Mouse (Mus musculus) intestine, embryonic 15.5 days (tissue): Measurements from ENCODE around the gene Phex. TPM values are rescaled to one million over a fixed set of nuclear protein-coding genes. Genes with fewer than 3 reads are reported as not detected.
A peak's percentile ranks its signal among the peaks of the same experiment; 100 is the strongest.

Source experiments
- ATAC-seq: fragments of 200-750 bp; cut with Nextera tagmentation; 2 replicates; pipeline ENCODE4 v1.8.0; 2017; ENCODE audit warnings: moderate TSS enrichment, moderate library complexity
- H3K27ac ChIP-seq: fragments of 300-500 bp; sonication (generic); 2 replicates; pipeline ENCODE4 v1.5.1; 2015; ENCODE audit warnings: mild to moderate bottlenecking, inconsistent platforms
- H3K27me3 ChIP-seq: fragments of 300-500 bp; sonication (generic); replicated peaks from 2 replicates; pipeline ENCODE4 v1.6.1; 2015; ENCODE audit warnings: inconsistent platforms
- H3K36me3 ChIP-seq: fragments of 300-500 bp; sonication (generic); 2 replicates; pipeline ENCODE4 v1.6.1; 2015; ENCODE audit warnings: inconsistent platforms
- H3K4me1 ChIP-seq: fragments of 300-500 bp; sonication (generic); replicated peaks from 2 replicates; pipeline ENCODE4 v1.6.1; 2015; ENCODE audit warnings: inconsistent platforms
- H3K4me2 ChIP-seq: fragments of 300-500 bp; sonication (generic); replicated peaks from 2 replicates; pipeline ENCODE4 v1.6.1; 2015; ENCODE audit warnings: mild to moderate bottlenecking, inconsistent platforms
- H3K4me3 ChIP-seq: fragments of 300-500 bp; sonication (generic); replicated peaks from 2 replicates; pipeline ENCODE4 v1.5.1; 2015; ENCODE audit warnings: inconsistent platforms
- H3K9ac ChIP-seq: fragments of 300-500 bp; sonication (generic); 2 replicates; pipeline ENCODE4 v1.6.1; 2015; ENCODE audit warnings: inconsistent platforms
- H3K9me3 ChIP-seq: fragments of 300-500 bp; sonication (generic); 2 replicates; pipeline ENCODE4 v1.6.1; 2016; ENCODE audit warnings: inconsistent platforms
- WGBS: fragments of 180-500 bp; shearing (Covaris S2); methylation state at CpG from one replicate; pipeline ENCODE4 v1.1.7; 2015; 5-methylcytosine and 5-hydroxymethylcytosine counted together
- polyA plus RNA-seq: library from polyadenylated mRNA; unstranded; fragments of >200 nt; fragmentation: Nextera tagmentation; extraction: Ambion mirVana; gene quantifications from 2 replicates; pipeline ENCODE4 v1.2.1, GENCODE M21; 2015

Phex gene
- polyA plus RNA-seq, result 0.05 and 0.06 TPM in 2 replicates

GRCm38 (mm10) chrX:157415212-157415611 is at the start of gene Phex:
Gene Phex, minus strand, starts transcription at chrX:157415312.
- Histone ChIP-seq H3K36me3 (no peaks in the 10 kb centered on the region), H3K4me3 (no peak within 1 kb of the TSS), H3K9ac (no peak within 1 kb of the TSS), H3K27ac (no peak within 1 kb of the TSS), H3K27me3 (no peaks in the 10 kb centered on the region), H3K4me2 (no peak within 1 kb of the TSS), H3K9me3 (no peaks in the 10 kb centered on the region), H3K4me1 (no peaks in the 10 kb centered on the region)
- no peak for ATAC-seq
- WGBS, result 65% methylated on average over 5 of the region's 5 CpGs

DNA sequence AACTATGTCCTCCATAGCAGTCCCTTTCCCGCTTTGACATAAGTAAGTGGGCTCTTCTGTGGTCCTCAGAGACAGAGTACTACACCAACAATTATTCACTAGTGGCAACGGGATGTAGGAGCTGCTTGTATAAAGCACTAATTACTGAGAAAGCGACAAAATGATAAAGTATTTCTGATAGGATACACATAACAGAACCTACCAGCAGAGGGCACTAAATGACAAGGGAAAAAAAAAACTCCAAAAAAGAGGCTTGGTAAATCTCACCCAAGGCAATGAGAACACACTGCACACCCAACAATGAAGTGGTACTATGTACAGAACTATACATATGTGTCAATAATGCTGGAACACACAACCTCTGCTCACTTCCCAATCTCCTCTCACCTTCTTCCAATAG is 47.6 kb upstream of the Phex start:
- no peak overlapping the region for H3K4me2 ChIP-seq
- no peak for ATAC-seq
- H3K4me3 ChIP-seq, result no peak overlapping the region
- 79% methylated on average over 3 of the region's 3 CpGs for WGBS
- H3K27ac ChIP-seq, result no peak overlapping the region
- no peak overlapping the region for H3K9ac ChIP-seq
- no peaks in the 10 kb centered on the region for H3K36me3 ChIP-seq
- H3K27me3 ChIP-seq, result no peaks in the 10 kb centered on the region
- no peaks in the 10 kb centered on the region for H3K9me3 ChIP-seq
- no peaks in the 10 kb centered on the region for H3K4me1 ChIP-seq

GRCm38 (mm10) chrX:157454430-157454829 is 39.3 kb upstream of the Phex start:
- 73% methylated on average over 1 of the region's 1 CpGs for WGBS
- H3K4me2 ChIP-seq, result no peak overlapping the region
- H3K27ac ChIP-seq, result no peak overlapping the region
- H3K27me3 ChIP-seq, result no peaks in the 10 kb centered on the region
- no peak overlapping the region for H3K9ac ChIP-seq
- no peak overlapping the region for H3K4me3 ChIP-seq
- H3K9me3 ChIP-seq, result no peaks in the 10 kb centered on the region
- no peaks in the 10 kb centered on the region for H3K4me1 ChIP-seq
- H3K36me3 ChIP-seq, result no peaks in the 10 kb centered on the region
- ATAC-seq, result no peak

GRCm38 (mm10) chrX:157449000-157449399 is 33.9 kb upstream of the Phex start:
- 83% methylated on average over 1 of the region's 1 CpGs for WGBS

GRCm38 (mm10) chrX:157447431-157447830 is 32.3 kb upstream of the Phex start:
- H3K36me3 ChIP-seq, result no peaks in the 10 kb centered on the region
- no peaks in the 10 kb centered on the region for H3K9me3 ChIP-seq
- no peak overlapping the region for H3K4me3 ChIP-seq
- H3K9ac ChIP-seq, result no peak overlapping the region
- H3K4me2 ChIP-seq, result no peak overlapping the region
- no peaks in the 10 kb centered on the region for H3K27me3 ChIP-seq
- no peaks in the 10 kb centered on the region for H3K4me1 ChIP-seq
- ATAC-seq, result no peak
- 81% methylated on average over 6 of the region's 6 CpGs for WGBS
- no peak overlapping the region for H3K27ac ChIP-seq

More at GRCm38 (mm10) chrX:157449000-157449399, 33.9 kb upstream of the Phex start:
- Histone ChIP-seq H3K36me3 (no peaks in the 10 kb centered on the region), H3K4me3 (no peak overlapping the region), H3K9me3 (no peaks in the 10 kb centered on the region), H3K27me3 (no peaks in the 10 kb centered on the region), H3K27ac (no peak overlapping the region), H3K4me1 (no peaks in the 10 kb centered on the region), H3K9ac (no peak overlapping the region), H3K4me2 (no peak overlapping the region)
- ATAC-seq, result no peak

DNA sequence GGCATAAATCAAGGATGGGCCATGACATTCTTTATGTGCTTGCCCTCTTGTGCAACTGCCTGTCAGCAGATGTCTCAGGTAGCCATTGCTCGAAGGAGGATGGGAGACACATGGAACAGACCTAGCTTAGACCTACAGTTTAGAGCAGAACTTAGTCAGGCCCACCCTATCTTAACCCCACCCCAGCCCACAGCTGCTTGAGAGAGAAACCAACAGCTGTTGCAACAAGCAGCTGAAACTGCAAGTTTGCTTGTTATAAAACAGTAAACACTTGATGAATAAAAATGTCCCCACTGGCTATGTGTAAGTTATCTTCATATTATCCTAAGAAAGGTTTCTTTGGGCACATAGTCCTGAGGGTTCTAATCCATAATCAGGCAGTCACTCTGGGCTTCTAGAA is 19.7 kb upstream of the Phex start:
- no peak for ATAC-seq
- Histone ChIP-seq H3K4me1 (no peaks in the 10 kb centered on the region), H3K36me3 (no peaks in the 10 kb centered on the region), H3K9ac (no peak overlapping the region), H3K27ac (no peak overlapping the region), H3K4me3 (no peak overlapping the region), H3K4me2 (no peak overlapping the region), H3K27me3 (no peaks in the 10 kb centered on the region), H3K9me3 (no peaks in the 10 kb centered on the region)
- WGBS, result 95% methylated on average over 1 of the region's 1 CpGs

DNA sequence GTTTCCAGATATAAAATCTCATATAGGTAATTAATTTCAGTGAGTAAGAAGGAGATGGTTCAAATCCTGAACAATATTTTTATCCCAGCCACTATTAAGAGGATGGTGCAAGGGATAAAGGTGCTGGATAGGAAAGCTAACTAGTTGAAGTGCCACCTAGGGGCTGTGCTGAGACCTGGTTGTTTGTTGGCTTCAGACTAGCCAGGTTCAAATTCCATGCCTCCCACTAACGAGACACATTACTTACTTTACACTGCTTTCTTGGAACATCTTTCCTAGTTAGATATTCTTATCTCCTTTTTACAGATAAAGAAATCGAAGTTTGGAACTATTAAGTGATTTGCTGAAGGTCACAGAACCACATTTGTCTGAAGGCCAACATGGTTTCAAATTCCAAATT is 4.3 kb upstream of the Phex start:
- no peak overlapping the region for H3K9ac ChIP-seq
- no peak overlapping the region for H3K4me2 ChIP-seq
- WGBS, result 55% methylated on average over 2 of the region's 2 CpGs
- no peaks in the 10 kb centered on the region for H3K9me3 ChIP-seq
- H3K27me3 ChIP-seq, result no peaks in the 10 kb centered on the region
- no peak overlapping the region for H3K27ac ChIP-seq
- no peaks in the 10 kb centered on the region for H3K36me3 ChIP-seq
- no peaks in the 10 kb centered on the region for H3K4me1 ChIP-seq
- H3K4me3 ChIP-seq, result no peak overlapping the region
- ATAC-seq, result peak; percentile 71

DNA sequence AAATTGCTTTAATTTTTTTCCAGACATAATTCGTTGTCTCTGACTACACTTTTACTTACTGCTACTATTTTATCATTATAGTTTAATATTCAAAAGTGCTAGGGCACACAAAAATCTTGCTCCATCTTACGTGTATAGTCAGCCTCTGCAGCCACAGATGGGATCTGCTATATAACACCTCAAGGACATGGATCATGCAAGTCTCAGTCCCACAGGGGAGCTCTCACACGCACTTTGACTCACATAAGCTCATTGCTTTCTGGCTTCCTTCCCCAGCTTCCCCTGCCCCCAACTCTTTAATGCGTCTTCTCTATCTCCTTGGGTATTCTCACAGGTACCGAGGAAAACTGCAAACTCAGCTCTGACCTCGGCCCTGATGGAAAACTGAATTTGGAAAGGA is 10.2 kb downstream of the Phex start:
- no peaks in the 10 kb centered on the region for H3K27me3 ChIP-seq
- H3K4me2 ChIP-seq, result no peak overlapping the region
- H3K4me1 ChIP-seq, result no peaks in the 10 kb centered on the region
- ATAC-seq, result no peak
- WGBS, result 68% methylated on average over 6 of the region's 6 CpGs
- no peak overlapping the region for H3K4me3 ChIP-seq
- no peaks in the 10 kb centered on the region for H3K9me3 ChIP-seq
- no peak overlapping the region for H3K27ac ChIP-seq
- H3K9ac ChIP-seq, result no peak overlapping the region
- H3K36me3 ChIP-seq, result no peaks in the 10 kb centered on the region

DNA sequence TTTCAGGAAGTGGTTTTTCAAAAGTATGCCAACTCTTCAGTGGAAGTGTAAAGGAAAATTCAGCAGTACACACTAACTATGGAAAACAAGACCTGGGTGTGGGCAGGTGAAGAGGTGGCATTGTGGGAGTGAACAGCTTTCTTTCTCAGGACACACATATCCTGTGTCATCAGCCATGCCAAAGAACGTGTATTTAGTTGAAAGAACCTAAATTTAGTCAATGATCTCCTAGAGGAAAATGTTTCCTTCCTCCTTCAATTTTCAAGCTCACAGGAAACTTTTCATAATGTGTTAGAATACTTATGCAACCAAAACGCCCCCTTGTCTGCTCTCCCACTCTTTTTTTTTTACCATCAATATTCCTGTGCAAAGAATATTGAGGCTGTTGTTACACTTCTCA is 23.9 kb downstream of the Phex start:
- 62% methylated on average over 2 of the region's 2 CpGs for WGBS
- H3K4me1 ChIP-seq, result no peaks in the 10 kb centered on the region
- no peak overlapping the region for H3K9ac ChIP-seq
- no peaks in the 10 kb centered on the region for H3K9me3 ChIP-seq
- no peak overlapping the region for H3K27ac ChIP-seq
- no peak for ATAC-seq
- H3K27me3 ChIP-seq, result no peaks in the 10 kb centered on the region
- no peaks in the 10 kb centered on the region for H3K36me3 ChIP-seq
- H3K4me3 ChIP-seq, result no peak overlapping the region
- no peak overlapping the region for H3K4me2 ChIP-seq

GRCm38 (mm10) chrX:157390102-157390501 is 25.0 kb downstream of the Phex start:
- H3K9ac ChIP-seq, result no peak overlapping the region
- no peaks in the 10 kb centered on the region for H3K36me3 ChIP-seq
- no peak overlapping the region for H3K4me3 ChIP-seq
- no peaks in the 10 kb centered on the region for H3K27me3 ChIP-seq
- no peak for ATAC-seq
- no peak overlapping the region for H3K4me2 ChIP-seq
- H3K27ac ChIP-seq, result no peak overlapping the region
- no peaks in the 10 kb centered on the region for H3K4me1 ChIP-seq
- 80% methylated on average over 6 of the region's 6 CpGs for WGBS
- no peaks in the 10 kb centered on the region for H3K9me3 ChIP-seq

- Histone ChIP-seq H3K36me3 (no peaks in the 10 kb centered on the region), H3K4me2 (no peak overlapping the region), H3K4me3 (no peak overlapping the region), H3K4me1 (no peaks in the 10 kb centered on the region), H3K9ac (no peak overlapping the region), H3K9me3 (no peaks in the 10 kb centered on the region), H3K27me3 (no peaks in the 10 kb centered on the region), H3K27ac (no peak overlapping the region)
- 78% methylated on average over 3 of the region's 3 CpGs for WGBS
- ATAC-seq, result no peak
Observed at GRCm38 (mm10) chrX:157388419-157388818, 26.7 kb downstream of the Phex start.

GRCm38 (mm10) chrX:157387025-157387424 is 28.1 kb downstream of the Phex start:
- Histone ChIP-seq H3K4me1 (no peaks in the 10 kb centered on the region), H3K9ac (no peak overlapping the region), H3K27ac (no peak overlapping the region), H3K4me3 (no peak overlapping the region), H3K36me3 (no peaks in the 10 kb centered on the region), H3K9me3 (no peaks in the 10 kb centered on the region), H3K4me2 (no peak overlapping the region), H3K27me3 (no peaks in the 10 kb centered on the region)
- no peak for ATAC-seq
- WGBS, result 85% methylated on average over 5 of the region's 5 CpGs

DNA sequence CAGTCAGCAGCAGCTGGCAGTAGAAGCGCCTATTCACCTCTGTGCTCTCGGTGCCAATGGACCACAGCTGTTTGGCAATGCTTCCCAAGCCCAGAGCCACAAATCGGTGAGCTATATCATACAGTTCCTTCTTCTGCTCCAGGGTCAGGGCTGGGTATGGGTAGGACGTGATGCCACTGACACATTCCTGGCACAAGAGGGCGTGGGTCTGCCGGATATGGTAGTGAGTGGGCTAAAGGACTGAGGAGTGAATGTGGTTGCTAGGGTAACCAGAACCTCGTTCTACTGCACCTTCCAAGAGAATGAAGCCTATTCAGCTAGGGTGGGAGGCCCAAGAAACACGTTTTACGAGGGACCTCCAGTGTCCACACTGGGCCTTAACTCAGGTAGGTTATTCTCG is 36.3 kb downstream of the Phex start:
- Histone ChIP-seq H3K9ac (no peak overlapping the region), H3K4me3 (no peak overlapping the region), H3K4me1 (no peaks in the 10 kb centered on the region), H3K27me3 (no peaks in the 10 kb centered on the region), H3K4me2 (no peak overlapping the region), H3K36me3 (no peaks in the 10 kb centered on the region), H3K9me3 (no peaks in the 10 kb centered on the region), H3K27ac (no peak overlapping the region)
- WGBS, result 56% methylated on average over 10 of the region's 10 CpGs
- no peak for ATAC-seq

DNA sequence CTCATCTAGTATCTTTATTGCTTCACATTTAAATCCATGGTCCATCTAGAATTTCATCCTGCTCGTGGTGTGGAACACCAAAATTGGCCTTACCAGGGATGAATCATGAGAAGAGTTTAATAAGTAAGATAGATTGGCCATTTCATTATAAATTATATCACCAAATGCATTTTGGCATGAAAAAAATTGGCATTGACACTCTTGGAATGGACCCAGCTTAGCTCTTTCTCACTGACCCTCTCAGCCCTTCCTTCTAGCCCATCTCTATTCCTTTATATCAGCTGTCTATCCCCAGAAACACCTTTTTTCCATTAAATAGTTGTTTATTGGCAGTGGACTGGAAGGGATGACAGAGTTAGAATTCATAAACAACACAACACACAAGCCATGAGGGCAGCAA is 37.7 kb downstream of the Phex start:
- Histone ChIP-seq H3K9me3 (no peaks in the 10 kb centered on the region), H3K4me2 (no peak overlapping the region), H3K27me3 (no peaks in the 10 kb centered on the region), H3K4me3 (no peak overlapping the region), H3K9ac (no peak overlapping the region), H3K4me1 (no peaks in the 10 kb centered on the region), H3K27ac (no peak overlapping the region), H3K36me3 (no peaks in the 10 kb centered on the region)
- no peak for ATAC-seq
- 68% methylated on average over 1 of the region's 1 CpGs for WGBS
